Mouse (Mus musculus) hindbrain, embryonic 11.5 days (tissue): ENCODE data around the gene Ehbp1. TPM values are rescaled to one million over a fixed set of nuclear protein-coding genes. Genes with fewer than 3 reads are reported as not detected.

ENCODE experiments used
- ATAC-seq: fragments of 200-750 bp; cut with Nextera tagmentation; 2 replicates; pipeline ENCODE4 v1.8.0; 2017; ENCODE audit warnings: mild to moderate bottlenecking, moderate TSS enrichment, moderate library complexity; ENCODE audit not compliant: low FRiP score
- DNase-seq: peaks from one replicate; pipeline ENCODE4 v3.0.0-alpha.2; 2015; ENCODE audit warnings: low spot score
- H3K27ac ChIP-seq: fragments of 300-500 bp; sonication (generic); 2 replicates; pipeline ENCODE4 v1.5.1; 2014; ENCODE audit warnings: mild to moderate bottlenecking, low read depth, low read length
- H3K27me3 ChIP-seq: fragments of 300-500 bp; sonication (generic); 2 replicates; pipeline ENCODE4 v1.6.1; 2014; ENCODE audit warnings: mild to moderate bottlenecking, low read length, moderate library complexity, mixed read lengths; ENCODE audit not compliant: control insufficient read depth, insufficient read depth
- H3K36me3 ChIP-seq: fragments of 300-500 bp; sonication (generic); 2 replicates; pipeline ENCODE4 v1.6.1; 2014; ENCODE audit warnings: mild to moderate bottlenecking, low read length, moderate library complexity, mixed read lengths; ENCODE audit not compliant: control insufficient read depth, insufficient read depth
- H3K4me1 ChIP-seq: fragments of 300-500 bp; sonication (generic); replicated peaks from 2 replicates; pipeline ENCODE4 v1.6.1; 2014; ENCODE audit warnings: low read length, mixed read lengths; ENCODE audit not compliant: control insufficient read depth, insufficient read depth
- H3K4me2 ChIP-seq: fragments of 300-500 bp; sonication (generic); replicated peaks from 2 replicates; pipeline ENCODE4 v1.6.1; 2014; ENCODE audit warnings: mild to moderate bottlenecking, low read depth, low read length
- H3K4me3 ChIP-seq: fragments of 300-500 bp; sonication (generic); 2 replicates; pipeline ENCODE4 v1.5.1; 2014; ENCODE audit warnings: low read depth, low read length
- H3K9ac ChIP-seq: fragments of 300-500 bp; sonication (generic); 2 replicates; pipeline ENCODE4 v1.6.1; 2014; ENCODE audit warnings: low read depth, low read length
- H3K9me3 ChIP-seq: fragments of 300-500 bp; sonication (generic); 2 replicates; pipeline ENCODE4 v1.6.1; 2016; ENCODE audit warnings: low read length; ENCODE audit not compliant: control insufficient read depth
- WGBS: fragments of 180-500 bp; shearing (Covaris S2); extraction: QIAGEN DNeasy Blood & Tissue Kit; methylation state at CpG from one replicate; pipeline ENCODE4 v1.1.7; 2014; 5-methylcytosine and 5-hydroxymethylcytosine counted together
- polyA plus RNA-seq: library from polyadenylated mRNA; unstranded; fragments of >200 nt; fragmentation: Nextera tagmentation; extraction: Ambion mirVana; gene quantifications from 2 replicates; pipeline ENCODE4 v1.2.1, GENCODE M21; 2014

Gene Ehbp1
- polyA plus RNA-seq, 1 experiment from 2014 or later: 24.8 TPM

DNA sequence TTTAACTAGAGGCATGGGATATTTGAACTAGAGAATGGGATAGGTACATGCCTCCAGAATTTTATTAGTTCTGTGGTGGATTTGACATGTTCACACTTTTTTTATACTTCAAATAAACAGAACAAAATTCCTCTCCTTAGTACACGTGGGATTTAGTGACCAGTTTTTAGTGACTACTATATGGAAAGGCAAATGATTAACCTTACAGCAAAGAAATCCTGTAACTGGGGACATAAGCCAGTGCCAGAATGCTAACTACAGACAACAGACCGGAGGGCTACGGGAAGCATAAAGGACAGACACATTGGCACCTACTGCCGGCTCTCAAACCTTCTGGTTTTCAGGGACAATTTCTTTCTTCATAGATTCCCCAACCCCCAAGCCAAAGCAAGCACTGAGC, 72.4 kb downstream of the Ehbp1 start:
- no peak overlapping the region for H3K9ac ChIP-seq
- no peak overlapping the region for H3K4me3 ChIP-seq
- 91% methylated on average over 4 of the region's 4 CpGs for WGBS
- H3K36me3 ChIP-seq: no peaks in the 10 kb centered on the region
- no peak overlapping the region for H3K4me2 ChIP-seq
- H3K27ac ChIP-seq: no peak overlapping the region
- ATAC-seq (no peak), DNase-seq (no peak)
- H3K9me3 ChIP-seq: no peaks in the 10 kb centered on the region
- no peaks in the 10 kb centered on the region for H3K4me1 ChIP-seq
- H3K27me3 ChIP-seq: no peaks in the 10 kb centered on the region

DNA sequence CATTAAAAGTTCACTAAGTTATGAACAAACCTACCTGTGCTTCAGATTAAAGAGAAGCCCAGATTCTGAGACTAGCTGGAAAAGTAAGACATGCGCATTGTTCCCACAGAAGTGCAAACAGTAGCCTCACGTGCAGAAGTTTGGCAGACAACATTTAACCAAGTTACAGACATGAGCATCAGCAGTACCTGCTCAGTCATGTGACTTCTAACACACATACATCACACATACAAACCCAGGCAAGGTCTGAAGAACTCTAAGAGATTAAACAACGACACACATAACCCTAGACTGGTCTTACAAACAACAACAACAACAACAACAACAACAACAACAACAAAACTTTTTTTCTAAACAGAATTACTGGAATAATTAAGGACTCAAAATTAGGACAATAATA, 72.9 kb downstream of the Ehbp1 start:
- ATAC-seq: no peak
- Histone ChIP-seq H3K9me3 (no peaks in the 10 kb centered on the region), H3K4me1 (no peaks in the 10 kb centered on the region), H3K4me3 (no peak overlapping the region), H3K27ac (no peak overlapping the region), H3K4me2 (no peak overlapping the region), H3K36me3 (no peaks in the 10 kb centered on the region), H3K9ac (no peak overlapping the region), H3K27me3 (no peaks in the 10 kb centered on the region)
- DNase-seq: no peak
- WGBS: 85% methylated on average over 3 of the region's 3 CpGs

DNA sequence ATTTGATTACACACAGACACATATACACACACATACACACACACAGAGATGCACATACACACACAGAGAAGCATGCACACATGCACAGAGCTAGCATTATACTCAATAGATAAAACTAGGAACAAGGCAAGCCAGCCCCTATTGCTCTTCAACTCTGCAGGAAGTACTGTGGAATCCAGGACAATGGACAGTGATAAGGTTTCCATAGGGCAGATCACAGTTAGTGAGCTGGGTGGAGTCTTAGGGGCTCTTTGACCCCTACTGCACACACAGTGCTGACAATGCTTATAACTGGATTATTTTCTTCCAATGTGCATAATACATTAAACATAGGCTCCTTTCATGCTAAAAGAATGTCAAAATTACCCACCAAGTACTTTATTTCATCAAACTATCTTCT, 75.1 kb downstream of the Ehbp1 start:
- ATAC-seq (no peak), DNase-seq (no peak)
- no peaks in the 10 kb centered on the region for H3K27me3 ChIP-seq
- H3K4me3 ChIP-seq: no peak overlapping the region
- no peak overlapping the region for H3K9ac ChIP-seq
- no peak overlapping the region for H3K4me2 ChIP-seq
- H3K36me3 ChIP-seq: no peaks in the 10 kb centered on the region
- H3K27ac ChIP-seq: no peak overlapping the region
- H3K9me3 ChIP-seq: no peaks in the 10 kb centered on the region
- no peaks in the 10 kb centered on the region for H3K4me1 ChIP-seq

DNA sequence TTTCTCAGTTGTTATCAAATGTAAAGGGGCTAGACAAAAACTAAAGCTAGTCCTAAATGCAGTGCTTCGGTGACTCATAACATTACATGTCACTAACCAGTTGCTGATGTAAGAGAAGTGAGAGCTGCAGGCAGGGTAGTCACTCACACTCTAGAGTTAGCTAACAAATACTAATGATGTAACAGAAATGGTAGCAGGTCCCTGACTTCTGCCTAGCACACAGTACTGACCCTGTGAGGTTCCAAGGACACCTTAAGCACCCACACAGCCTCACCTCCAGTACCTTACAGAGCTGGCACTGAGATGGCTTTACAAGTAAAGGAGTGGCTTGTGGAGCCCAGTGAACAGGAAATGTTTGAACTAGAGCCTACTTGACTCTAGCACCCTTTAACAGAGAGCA, 86.7 kb downstream of the Ehbp1 start:
- no peak overlapping the region for H3K4me2 ChIP-seq
- no peak overlapping the region for H3K4me3 ChIP-seq
- H3K9me3 ChIP-seq: no peaks in the 10 kb centered on the region
- H3K9ac ChIP-seq: no peak overlapping the region
- no peaks in the 10 kb centered on the region for H3K36me3 ChIP-seq
- whole genome bisulfite sequencing: 97% methylated on average over 1 of the region's 1 CpGs
- DNase-seq (no peak), ATAC-seq (no peak)
- H3K4me1 ChIP-seq: no peaks in the 10 kb centered on the region
- H3K27me3 ChIP-seq: no peaks in the 10 kb centered on the region
- no peak overlapping the region for H3K27ac ChIP-seq

DNA sequence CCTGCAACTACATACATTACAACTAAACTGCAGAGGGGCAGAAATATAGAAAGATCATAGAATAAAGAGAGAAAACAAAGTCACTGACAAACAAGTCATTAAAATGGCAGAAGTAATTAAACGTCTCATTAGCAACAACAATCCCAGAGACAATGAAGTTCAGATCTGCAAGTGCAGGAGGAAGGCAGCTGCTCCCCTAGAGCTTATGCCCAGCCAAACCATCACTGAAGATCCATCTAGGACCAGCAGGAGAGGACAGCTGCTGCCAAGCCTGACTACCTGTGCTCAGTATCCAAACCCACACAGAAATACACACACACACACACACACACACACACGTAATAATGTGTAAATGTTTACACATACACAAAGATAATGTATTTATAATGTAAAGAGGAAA, 92.7 kb downstream of the Ehbp1 start:
- DNase-seq (no peak), ATAC-seq (no peak)
- no peaks in the 10 kb centered on the region for H3K36me3 ChIP-seq
- no peak overlapping the region for H3K27ac ChIP-seq
- no peak overlapping the region for H3K4me3 ChIP-seq
- 91% methylated on average over 2 of the region's 2 CpGs for WGBS
- H3K4me1 ChIP-seq: no peaks in the 10 kb centered on the region
- H3K27me3 ChIP-seq: no peaks in the 10 kb centered on the region
- no peak overlapping the region for H3K9ac ChIP-seq
- H3K9me3 ChIP-seq: no peaks in the 10 kb centered on the region
- H3K4me2 ChIP-seq: no peak overlapping the region

DNA sequence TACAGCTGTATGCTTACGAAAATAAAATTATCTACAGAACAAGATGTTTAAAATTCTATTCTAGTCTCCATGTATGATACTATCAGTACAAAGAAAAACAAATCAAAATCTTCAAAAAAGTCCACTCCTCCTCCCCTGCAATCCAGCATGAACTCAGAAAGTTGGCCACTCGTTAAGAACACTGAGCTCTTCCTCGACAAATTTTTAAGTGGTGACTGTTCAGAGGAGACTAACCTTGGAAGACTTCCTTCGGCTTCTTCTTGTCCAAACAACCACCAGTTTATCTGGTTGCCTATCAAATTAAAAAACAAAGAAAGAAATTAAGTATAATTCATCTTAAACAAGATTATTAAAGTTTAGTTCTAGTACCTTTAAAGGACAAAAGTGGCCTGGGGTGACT, 94.4 kb downstream of the Ehbp1 start:
- Histone ChIP-seq H3K4me3 (no peak overlapping the region), H3K27ac (no peak overlapping the region), H3K9me3 (no peaks in the 10 kb centered on the region), H3K4me2 (no peak overlapping the region), H3K4me1 (no peaks in the 10 kb centered on the region), H3K36me3 (no peaks in the 10 kb centered on the region), H3K9ac (no peak overlapping the region), H3K27me3 (no peaks in the 10 kb centered on the region)
- WGBS: 88% methylated on average over 4 of the region's 4 CpGs
- ATAC-seq (no peak), DNase-seq (no peak)

DNA sequence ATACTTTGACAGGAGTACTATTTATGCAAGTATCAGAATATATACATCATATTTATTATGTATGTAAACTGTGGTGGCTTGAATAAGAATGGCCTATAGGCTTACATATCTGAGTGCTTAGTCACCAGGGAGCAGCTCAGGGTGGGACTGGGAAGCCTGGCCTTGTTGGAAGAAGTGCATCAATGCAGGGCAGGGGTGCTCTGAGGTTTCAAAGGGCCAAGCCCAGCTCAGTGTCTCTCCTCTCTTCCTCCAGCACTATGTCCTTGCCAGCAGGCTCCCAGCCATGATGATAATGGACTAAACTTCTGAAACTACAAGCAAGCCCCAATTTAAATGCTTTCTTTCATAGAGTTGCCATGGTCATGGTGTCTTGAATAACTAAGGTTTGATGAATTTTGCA, 95.0 kb downstream of the Ehbp1 start:
- no peaks in the 10 kb centered on the region for H3K36me3 ChIP-seq
- DNase-seq: no peak
- H3K4me2 ChIP-seq: no peak overlapping the region
- no peak for ATAC-seq
- no peak overlapping the region for H3K9ac ChIP-seq
- H3K4me1 ChIP-seq: no peaks in the 10 kb centered on the region
- no peak overlapping the region for H3K27ac ChIP-seq
- H3K27me3 ChIP-seq: no peaks in the 10 kb centered on the region
- no peak overlapping the region for H3K4me3 ChIP-seq
- H3K9me3 ChIP-seq: no peaks in the 10 kb centered on the region

DNA sequence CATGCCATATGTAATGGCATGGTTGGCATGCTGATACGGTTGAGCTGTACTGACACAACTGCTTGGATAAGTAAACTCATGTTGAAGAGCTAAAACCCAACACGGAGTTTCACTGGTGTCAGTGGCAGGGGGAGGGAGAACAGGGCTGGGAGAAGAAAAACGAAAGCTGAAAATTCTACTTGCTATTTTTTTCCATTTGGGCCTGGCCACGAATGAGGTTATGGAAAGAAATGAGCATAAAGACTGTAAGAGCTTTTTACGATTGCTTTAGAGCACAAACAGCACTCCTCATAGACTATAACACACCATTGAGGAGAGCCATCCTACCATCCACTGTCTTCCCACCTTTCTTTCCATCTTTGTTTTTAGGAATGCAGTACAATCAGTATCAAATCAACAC, 106.5 kb downstream of the Ehbp1 start:
- Histone ChIP-seq H3K4me3 (no peak overlapping the region), H3K9ac (no peak overlapping the region), H3K27me3 (no peaks in the 10 kb centered on the region), H3K4me2 (no peak overlapping the region), H3K4me1 (no peaks in the 10 kb centered on the region), H3K27ac (no peak overlapping the region), H3K36me3 (no peaks in the 10 kb centered on the region), H3K9me3 (no peaks in the 10 kb centered on the region)
- no peak for ATAC-seq
- no peak for DNase-seq
- 89% methylated on average over 5 of the region's 5 CpGs for WGBS

DNA sequence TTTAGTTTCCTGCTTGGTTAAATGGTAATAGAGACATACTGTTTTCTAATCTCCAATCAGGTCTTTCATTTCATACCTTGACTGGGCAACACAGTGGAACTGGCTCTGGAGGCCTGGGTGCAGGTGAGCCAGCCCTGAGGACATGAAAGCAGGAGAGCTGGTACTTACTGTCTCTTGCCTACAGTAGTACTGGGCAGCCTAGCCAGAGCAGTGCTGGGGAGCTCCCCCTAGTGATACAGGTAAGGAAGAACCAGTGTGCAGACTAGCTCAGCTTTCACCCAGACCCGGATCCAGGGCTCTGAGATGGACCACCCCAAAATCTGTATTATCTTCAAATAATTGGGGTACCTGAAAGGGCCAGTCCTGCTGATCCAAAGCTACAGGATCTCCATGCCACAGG, 107.4 kb downstream of the Ehbp1 start:
- no peak for DNase-seq
- H3K9ac ChIP-seq: no peak overlapping the region
- no peak for ATAC-seq
- no peaks in the 10 kb centered on the region for H3K36me3 ChIP-seq
- no peak overlapping the region for H3K27ac ChIP-seq
- H3K27me3 ChIP-seq: no peaks in the 10 kb centered on the region
- H3K4me3 ChIP-seq: no peak overlapping the region
- H3K4me2 ChIP-seq: no peak overlapping the region
- no peaks in the 10 kb centered on the region for H3K4me1 ChIP-seq
- 73% methylated on average over 1 of the region's 1 CpGs for WGBS
- H3K9me3 ChIP-seq: no peaks in the 10 kb centered on the region
